Mouse (Mus musculus): ENCODE data around the gene Cdk11b.

DNA sequence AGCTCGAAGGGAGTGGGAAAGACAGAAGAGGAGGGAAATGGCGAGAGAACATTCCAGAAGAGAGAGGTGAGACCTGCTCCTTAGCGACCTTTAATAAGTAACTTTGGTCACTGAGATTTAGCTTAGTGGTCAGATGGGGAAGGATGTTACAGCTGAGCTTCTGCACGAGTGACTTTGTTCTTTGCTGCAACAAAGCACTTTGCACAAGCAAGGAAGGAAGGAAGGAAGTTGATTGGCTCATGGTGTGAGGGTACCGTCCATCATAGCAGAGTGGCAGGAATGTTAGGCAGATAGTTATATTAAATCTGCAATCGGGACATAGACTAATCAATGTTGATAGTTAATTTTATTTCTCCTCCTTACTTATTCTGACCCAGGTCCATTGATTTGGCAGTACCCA, 5.6 kb downstream of the Cdk11b start:
- TF ChIP-seq CTCF (IDR thresholded peaks at IDR 0.05) (no peak), EP300 (IDR thresholded peaks at IDR 0.05) (no peak)

All from lung, postnatal 0 days (tissue).